Mouse (Mus musculus) spleen, adult 2 months (tissue): ENCODE results near the gene Edem1. TPM values are rescaled to one million over a fixed set of nuclear protein-coding genes. Genes with fewer than 3 reads are reported as not detected.
"Not testable (repeated sequence)": the region's sequence is repeated elsewhere in the genome, so short reads cannot be mapped to it uniquely, and the experiment has no call there.

Source experiments
- DNase-seq, 2 experiments: peaks; one replicate each; pipeline versions ENCODE4 v3.0.0 to v3.0.0-alpha.2; 2012 to 2021; ENCODE audit warnings: low spot score in 2 of 2, low read depth in 1 of 2
- H3K27ac ChIP-seq: fragments of 200-500 bp; 2 replicates; pipeline ENCODE4 v1.5.1; 2012; ENCODE audit warnings: low read length, inconsistent platforms; ENCODE audit not compliant: insufficient read depth
- H3K27me3 ChIP-seq: fragments of 200-500 bp; 2 replicates; pipeline ENCODE4 v1.6.1; 2012; ENCODE audit warnings: mild to moderate bottlenecking, moderate library complexity, low read length, inconsistent platforms; ENCODE audit not compliant: control insufficient read depth, insufficient read depth
- H3K36me3 ChIP-seq: fragments of 200-500 bp; 2 replicates; pipeline ENCODE4 v1.6.1; 2012; ENCODE audit warnings: mild to moderate bottlenecking, low read length, inconsistent platforms; ENCODE audit not compliant: control insufficient read depth, insufficient read depth
- H3K4me1 ChIP-seq: fragments of 200-500 bp; 2 replicates; pipeline ENCODE4 v1.6.1; 2011; ENCODE audit warnings: inconsistent platforms; ENCODE audit not compliant: control insufficient read depth, insufficient read depth, insufficient read length
- H3K4me3 ChIP-seq: fragments of 200-500 bp; 2 replicates; pipeline ENCODE4 v1.5.1; 2011; ENCODE audit warnings: mild to moderate bottlenecking, inconsistent platforms; ENCODE audit not compliant: insufficient read depth, insufficient read length; ENCODE audit errors: extremely low read depth
- CTCF ChIP-seq: fragments of 200-500 bp; IDR thresholded peaks from 2 replicates; pipeline ENCODE4 v1.5.1; 2011; ENCODE audit warnings: mild to moderate bottlenecking, inconsistent platforms; ENCODE audit not compliant: insufficient read depth, insufficient read length, insufficient replicate concordance; ENCODE audit errors: extremely low read depth
- POLR2A ChIP-seq: fragments of 200-500 bp; IDR thresholded peaks from 2 replicates; pipeline ENCODE4 v1.6.1; 2011; ENCODE audit warnings: low read depth, low read length, inconsistent platforms
- WGBS: fragments of 180-500 bp; shearing (Covaris S2); methylation state at CpG from one replicate; pipeline ENCODE4 v1.1.7; 2018; 5-methylcytosine and 5-hydroxymethylcytosine counted together
- polyA plus RNA-seq: library from polyadenylated mRNA; depleted of rRNA; stranded (reverse); fragments of >200 nt; gene quantifications from 2 replicates; pipeline ENCODE4 v1.2.3, GENCODE M21; 2012

The Edem1 gene
- polyA plus RNA-seq, 1 experiment, result 24.7 TPM

GRCm38 (mm10) chr6:108852088-108852670 lies 23.7 kb downstream of the Edem1 start:
- Histone ChIP-seq H3K4me3 (no peak overlapping the region), H3K27ac (no peak overlapping the region), H3K36me3 (peaks cover 63% of the 10 kb centered on the region), H3K27me3 (no peaks in the 10 kb centered on the region), H3K4me1 (no peaks in the 10 kb centered on the region)
- TF ChIP-seq POLR2A (no peak), CTCF (no peak)
- 94% methylated on average over 8 of the region's 8 CpGs for WGBS
- DNase-seq, result no peak

- H3K27ac ChIP-seq, result no peak overlapping the region
- H3K36me3 ChIP-seq, result peaks cover 62% of the 10 kb centered on the region
- WGBS, result 95% methylated on average over 5 of the region's 5 CpGs
Observed at GRCm38 (mm10) chr6:108852986-108853385, 24.5 kb downstream of the Edem1 start.

GRCm38 (mm10) chr6:108858583-108858982 lies 30.1 kb downstream of the Edem1 start:
- H3K27me3 ChIP-seq, result no peaks in the 10 kb centered on the region

More at GRCm38 (mm10) chr6:108852986-108853385, 24.5 kb downstream of the Edem1 start:
- no peaks in the 10 kb centered on the region for H3K27me3 ChIP-seq
- TF ChIP-seq CTCF (no peak), POLR2A (no peak)
- H3K4me1 ChIP-seq, result no peaks in the 10 kb centered on the region
- DNase-seq, result no peak
- no peak overlapping the region for H3K4me3 ChIP-seq

GRCm38 (mm10) chr6:108861226-108861625 lies 32.8 kb downstream of the Edem1 start:
- H3K4me3 ChIP-seq, result no peak overlapping the region
- H3K4me1 ChIP-seq, result no peaks in the 10 kb centered on the region; the same call in 1 of the 2 replicates
- 100% methylated on average over 1 of the region's 1 CpGs for WGBS
- TF ChIP-seq CTCF (no peak), POLR2A (no peak)
- DNase-seq, result no peak
- H3K36me3 ChIP-seq, result peaks cover 7% of the 10 kb centered on the region
- no peak overlapping the region for H3K27ac ChIP-seq
- no peaks in the 10 kb centered on the region for H3K27me3 ChIP-seq

More at GRCm38 (mm10) chr6:108858583-108858982, 30.1 kb downstream of the Edem1 start:
- H3K4me1 ChIP-seq, result no peaks in the 10 kb centered on the region; the same call in 1 of the 2 replicates
- TF ChIP-seq POLR2A (no peak), CTCF (no peak)
- no peak for DNase-seq
- no peak overlapping the region for H3K27ac ChIP-seq
- H3K36me3 ChIP-seq, result peaks cover 26% of the 10 kb centered on the region
- 93% methylated on average over 9 of the region's 9 CpGs for WGBS
- H3K4me3 ChIP-seq, result no peak overlapping the region

GRCm38 (mm10) chr6:108862548-108862947 lies 34.1 kb downstream of the Edem1 start:
- Histone ChIP-seq H3K4me3 (no peak overlapping the region), H3K27ac (no peak overlapping the region), H3K27me3 (no peaks in the 10 kb centered on the region), H3K36me3 (peaks cover 6% of the 10 kb centered on the region; the same call in 1 of the 2 replicates), H3K4me1 (no peaks in the 10 kb centered on the region; the same call in 1 of the 2 replicates)
- TF ChIP-seq POLR2A (no peak), CTCF (no peak)
- WGBS, result 42% methylated on average over 2 of the region's 2 CpGs
- DNase-seq, result no peak

GRCm38 (mm10) chr6:108866317-108866716 lies 37.9 kb downstream of the Edem1 start:
- no peaks in the 10 kb centered on the region for H3K36me3 ChIP-seq
- TF ChIP-seq POLR2A, result no peak
- no peak for TF ChIP-seq CTCF
- H3K27me3 ChIP-seq, result no peaks in the 10 kb centered on the region
- DNase-seq, result no peak
- WGBS, result 61% methylated on average over 5 of the region's 5 CpGs
- H3K27ac ChIP-seq, result no peak overlapping the region
- no peaks in the 10 kb centered on the region; the same call in 1 of the 2 replicates for H3K4me1 ChIP-seq
- H3K4me3 ChIP-seq, result no peak overlapping the region

- H3K4me1 ChIP-seq, DNase-seq, H3K36me3 ChIP-seq, H3K27ac ChIP-seq, H3K4me3 ChIP-seq, H3K27me3 ChIP-seq: not testable (repeated sequence)
- WGBS, result 89% methylated on average over 2 of the region's 2 CpGs
Observed at GRCm38 (mm10) chr6:108869031-108869430, 40.6 kb downstream of the Edem1 start.
